11 mouse cellular contexts compared by ENCODE assay signal in genomic region chr15:98790761-98791160, GRCm38 (mm10). TPM values are rescaled to one million over a fixed set of nuclear protein-coding genes. Genes with fewer than 3 reads are reported as not detected.
DNase-seq lines count a peak whose midpoint lies in the region; ATAC-seq and TF ChIP-seq lines count a peak whose summit lies in the region.
"Had no signal": no experiment of that assay in that cellular context is flagged by ENCODE, and none has a peak within 500 bp of the region (broad histone marks: within the 10 kb centered on the region; RNA-seq: fewer than 3 reads in every experiment).

No protein-coding gene starts in this region.

- H3K4me2 ChIP-seq in heart, embryonic 14.5 days (ENCODE audit: low read length), result peak overlapping the region; percentile 57
- peak overlapping the region; percentile 53 for H3K4me2 ChIP-seq in heart, postnatal 0 days (ENCODE audit: low read depth, low read length)
- peak overlapping the region; percentile 26 for H3K4me2 ChIP-seq in midbrain, embryonic 13.5 days (replicated peaks)

- no peaks in the 10 kb centered on the region for H3K36me3 ChIP-seq in heart, embryonic 14.5 days (ENCODE audit: control insufficient read depth, insufficient read depth, low read length)
- H3K36me3 ChIP-seq in ES-Bruce4 (ENCODE audit: control insufficient read depth, insufficient read depth, low read length, poor library complexity, severe bottlenecking), result no peaks in the 10 kb centered on the region
- no peaks in the 10 kb centered on the region for H3K36me3 ChIP-seq in heart, postnatal 0 days (replicated peaks; ENCODE audit: control insufficient read depth, insufficient read depth, low read length)
- no peaks in the 10 kb centered on the region for H3K36me3 ChIP-seq in midbrain, embryonic 13.5 days

- no peak for TF ChIP-seq POLR2A in ES-Bruce4 (IDR thresholded peaks at IDR 0.05; ENCODE audit: insufficient read depth, low read length)
- no peak for TF ChIP-seq POLR2A in cerebellum, adult 2 months (IDR thresholded peaks at IDR 0.05; ENCODE audit: borderline replicate concordance, insufficient read depth, low read length)

- DNase-seq in heart, adult 18-20 months, result no peak
- no peak for DNase-seq in heart, postnatal 0 days (ENCODE audit: low spot score)
- no peak for DNase-seq in spleen, postnatal 10 days (ENCODE audit: low spot score in 2 of 2)
- DNase-seq in cerebellum, adult 2 months, result no peak
- DNase-seq in cerebellum, adult 8-10 months, result no peak
- DNase-seq: cerebellum, adult 11-12 months had no signal

- H3K27ac ChIP-seq in heart, embryonic 14.5 days (replicated peaks in 1 of 2; ENCODE audit: control insufficient read depth in 1 of 2, insufficient read depth in 1 of 2, low read depth in 2 of 2, low read length in 2 of 2), result no peak overlapping the region
- no peak overlapping the region for H3K27ac ChIP-seq in ES-Bruce4 (ENCODE audit: insufficient read depth, low read length)
- no peak overlapping the region for H3K27ac ChIP-seq in heart, postnatal 0 days (ENCODE audit: low read depth)
- no peak overlapping the region for H3K27ac ChIP-seq in midbrain, embryonic 13.5 days
- H3K27ac ChIP-seq in cerebellum, adult 2 months (ENCODE audit: insufficient read depth, low read length), result no peak overlapping the region

- TF ChIP-seq EP300 in ES-Bruce4 (IDR thresholded peaks at IDR 0.05; ENCODE audit: insufficient read depth, low read depth, low read length), result no peak
- TF ChIP-seq EP300 in heart, postnatal 0 days (IDR thresholded peaks at IDR 0.05; ENCODE audit: low read depth), result no peak

- peaks cover 95% of the 10 kb centered on the region for H3K27me3 ChIP-seq in heart, embryonic 14.5 days (ENCODE audit: control insufficient read depth, insufficient read depth, low read length)
- peaks cover 19% of the 10 kb centered on the region for H3K27me3 ChIP-seq in ES-Bruce4 (ENCODE audit: control insufficient read depth, insufficient read depth, low read length, poor library complexity, severe bottlenecking)
- peaks cover 87% of the 10 kb centered on the region for H3K27me3 ChIP-seq in heart, postnatal 0 days (ENCODE audit: control insufficient read depth, insufficient read depth, low read length)
- H3K27me3 ChIP-seq in midbrain, embryonic 13.5 days, result peaks cover 100% of the 10 kb centered on the region
- H3K27me3 ChIP-seq in cerebellum, adult 2 months (ENCODE audit: control insufficient read depth, insufficient read depth, low read length), result peaks cover 3% of the 10 kb centered on the region; the same call in 1 of the 2 replicates

- H3K9me3 ChIP-seq in heart, embryonic 14.5 days (ENCODE audit: control insufficient read depth, low read length), result peaks cover 2% of the 10 kb centered on the region; the same call in 1 of the 2 replicates
- H3K9me3 ChIP-seq in ES-Bruce4 (replicated peaks; ENCODE audit: control insufficient read depth, insufficient read depth, low read length, poor library complexity, severe bottlenecking), result no peaks in the 10 kb centered on the region
- no peaks in the 10 kb centered on the region for H3K9me3 ChIP-seq in heart, postnatal 0 days (replicated peaks; ENCODE audit: control insufficient read depth, low read length)
- no peaks in the 10 kb centered on the region for H3K9me3 ChIP-seq in midbrain, embryonic 13.5 days

- ATAC-seq in heart, embryonic 14.5 days (ENCODE audit: insufficient number of reproducible peaks, insufficient read depth, low FRiP score, low read depth), result no peak
- no peak for ATAC-seq in heart, postnatal 0 days (ENCODE audit: insufficient read depth, low read depth)
- ATAC-seq in midbrain, embryonic 13.5 days, result no peak

- peak overlapping the region; percentile 14; the same call in 1 of the 2 replicates for H3K9ac ChIP-seq in heart, embryonic 14.5 days (ENCODE audit: low read length)
- no peak overlapping the region for H3K9ac ChIP-seq in ES-Bruce4 (ENCODE audit: low read depth, poor library complexity, severe bottlenecking)
- no peak overlapping the region; the same call in 1 of the 2 replicates for H3K9ac ChIP-seq in heart, postnatal 0 days (replicated peaks; ENCODE audit: low read depth, low read length)
- H3K9ac ChIP-seq in midbrain, embryonic 13.5 days (replicated peaks), result no peak overlapping the region

- 1% methylated on average over 23 of the region's 23 CpGs for WGBS in heart, embryonic 14.5 days
- WGBS in heart, postnatal 0 days, result under 1% methylated on average over 23 of the region's 23 CpGs
- under 1% methylated on average over 23 of the region's 23 CpGs for WGBS in midbrain, embryonic 13.5 days
- under 1% methylated on average over 23 of the region's 23 CpGs for WGBS in cerebellum, adult 2 months

- peaks cover 0 to 34% of the 10 kb centered on the region in 2 experiments; a peak in 3 of 4 replicates for H3K4me1 ChIP-seq in heart, embryonic 14.5 days (ENCODE audit: control insufficient read depth in 2 of 2, insufficient read depth in 2 of 2, low read length in 2 of 2)
- no peaks in the 10 kb centered on the region for H3K4me1 ChIP-seq in ES-Bruce4 (ENCODE audit: control insufficient read depth, insufficient read depth, low read length)
- H3K4me1 ChIP-seq in heart, postnatal 0 days (ENCODE audit: control insufficient read depth, insufficient read depth), result peaks cover 16% of the 10 kb centered on the region
- H3K4me1 ChIP-seq in midbrain, embryonic 13.5 days (replicated peaks), result peaks cover 34% of the 10 kb centered on the region
- peaks cover 7% of the 10 kb centered on the region; the same call in 1 of the 2 replicates for H3K4me1 ChIP-seq in cerebellum, adult 2 months (ENCODE audit: control insufficient read depth, insufficient read depth, low read length)

- TF ChIP-seq CTCF in ES-Bruce4 (IDR thresholded peaks at IDR 0.05; ENCODE audit: low read depth, low read length), result no peak
- TF ChIP-seq CTCF in heart, postnatal 0 days (IDR thresholded peaks at IDR 0.05; ENCODE audit: low read depth), result no peak
- TF ChIP-seq CTCF in cerebellum, adult 2 months (IDR thresholded peaks at IDR 0.05; ENCODE audit: borderline replicate concordance, insufficient read depth, low read depth, low read length), result no peak

- H3K4me3 ChIP-seq in heart, embryonic 14.5 days (ENCODE audit: control insufficient read depth in 1 of 2, insufficient read depth in 1 of 2, low read depth in 1 of 2, low read length in 2 of 2), result peak overlapping the region; percentile 20 to 31
- 0 out of 2 replicates have a peak overlapping the region, but pooled peaks have one; percentile 3 for H3K4me3 ChIP-seq in ES-Bruce4 (ENCODE audit: low read depth, low read length)
- peak overlapping the region; percentile 35 for H3K4me3 ChIP-seq in heart, postnatal 0 days (ENCODE audit: low read depth, low read length)
- peak overlapping the region; percentile 35 for H3K4me3 ChIP-seq in midbrain, embryonic 13.5 days (replicated peaks)
- H3K4me3 ChIP-seq in cerebellum, adult 2 months (replicated peaks; ENCODE audit: insufficient read depth, low read depth, low read length), result no peak overlapping the region

RNA-seq across cellular contexts. Expression of gene Wnt1, which starts 1.1 kb away (rescaled TPM):
- not detected in 2 replicates for polyA plus RNA-seq in heart, embryonic 14.5 days (2014; fragmentation: Nextera tagmentation; extraction: Ambion mirVana)
- not detected for total RNA-seq in heart, adult 18-20 months (2021)
- polyA plus RNA-seq in ES-Bruce4 (2011; ENCODE audit: insufficient read depth, insufficient read length, low read depth, missing spikeins), result not detected in 2 replicates
- total RNA-seq in heart, postnatal 0 days (2014; rRNA removed; ENCODE audit: low replicate concordance), result not detected in 2 replicates
- not detected in 2 replicates for polyA plus RNA-seq in heart, postnatal 0 days (2015; fragmentation: Nextera tagmentation; extraction: Ambion mirVana)
- polyA plus RNA-seq in midbrain, embryonic 13.5 days (2015; fragmentation: Nextera tagmentation; extraction: Ambion mirVana), result 4.0 and 8.6 TPM in 2 replicates
- polyA plus RNA-seq in cerebellum, adult 2 months (2012; rRNA removed), result not detected in 2 replicates
- polyA plus RNA-seq: gonadal fat pad, adult 2 months; limb, embryonic 11.5 days had no signal

RNA-seq across cellular contexts. Expression of gene Wnt10b, which starts 12.8 kb away (rescaled TPM):
- polyA plus RNA-seq in heart, embryonic 14.5 days (2014; fragmentation: Nextera tagmentation; extraction: Ambion mirVana), result not detected in 2 replicates
- total RNA-seq in heart, adult 18-20 months (2021), result under 1 TPM; 0.10 to 0.20 TPM
- 1.7 and 1.8 TPM in 2 replicates for polyA plus RNA-seq in ES-Bruce4 (2011; ENCODE audit: insufficient read depth, insufficient read length, low read depth, missing spikeins)
- total RNA-seq in heart, postnatal 0 days (2014; rRNA removed; ENCODE audit: low replicate concordance), result not detected in 2 replicates
- polyA plus RNA-seq in heart, postnatal 0 days (2015; fragmentation: Nextera tagmentation; extraction: Ambion mirVana), result 0.07 TPM in 1 of 2 replicates, not detected in the other
- polyA plus RNA-seq in midbrain, embryonic 13.5 days (2015; fragmentation: Nextera tagmentation; extraction: Ambion mirVana), result 0.24 TPM in 1 of 2 replicates, not detected in the other
- polyA plus RNA-seq in cerebellum, adult 2 months (2012; rRNA removed), result 0.15 and 0.22 TPM in 2 replicates

RNA-seq across cellular contexts. Expression of gene Ddn, which starts 18.5 kb away (rescaled TPM):
- 0.22 and 0.51 TPM in 2 replicates for polyA plus RNA-seq in heart, embryonic 14.5 days (2014; fragmentation: Nextera tagmentation; extraction: Ambion mirVana)
- total RNA-seq in heart, adult 18-20 months (2021), result under 1 TPM; 0.64 to 0.79 TPM
- polyA plus RNA-seq in ES-Bruce4 (2011; ENCODE audit: insufficient read depth, insufficient read length, low read depth, missing spikeins), result not detected in 2 replicates
- 1.4 and 1.9 TPM in 2 replicates for total RNA-seq in heart, postnatal 0 days (2014; rRNA removed; ENCODE audit: low replicate concordance)
- 0.11 TPM in 2 replicates for polyA plus RNA-seq in heart, postnatal 0 days (2015; fragmentation: Nextera tagmentation; extraction: Ambion mirVana)
- polyA plus RNA-seq in midbrain, embryonic 13.5 days (2015; fragmentation: Nextera tagmentation; extraction: Ambion mirVana), result 0.50 and 1.2 TPM in 2 replicates
- 1.0 and 1.3 TPM in 2 replicates for polyA plus RNA-seq in cerebellum, adult 2 months (2012; rRNA removed)
- polyA plus RNA-seq: limb, embryonic 11.5 days had no signal

RNA-seq across cellular contexts. Expression of gene Arf3, which starts 27.7 kb away (rescaled TPM):
- 26.7 and 31.9 TPM in 2 replicates for polyA plus RNA-seq in heart, embryonic 14.5 days (2014; fragmentation: Nextera tagmentation; extraction: Ambion mirVana)
- total RNA-seq in heart, adult 18-20 months (2021), result 10 to 100 TPM; 17.8 to 21.5 TPM
- 58.4 and 59.3 TPM in 2 replicates for polyA plus RNA-seq in ES-Bruce4 (2011; ENCODE audit: insufficient read depth, insufficient read length, low read depth, missing spikeins)
- total RNA-seq in heart, postnatal 0 days (2014; rRNA removed; ENCODE audit: low replicate concordance), result 27.6 and 28.7 TPM in 2 replicates
- polyA plus RNA-seq in heart, postnatal 0 days (2015; fragmentation: Nextera tagmentation; extraction: Ambion mirVana), result 15.9 and 17.3 TPM in 2 replicates
- polyA plus RNA-seq in midbrain, embryonic 13.5 days (2015; fragmentation: Nextera tagmentation; extraction: Ambion mirVana), result 57.5 and 66.0 TPM in 2 replicates
- 202 and 210 TPM in 2 replicates for polyA plus RNA-seq in cerebellum, adult 2 months (2012; rRNA removed)

RNA-seq across cellular contexts. Expression of gene Prkag1, which starts 40.6 kb away (rescaled TPM):
- polyA plus RNA-seq in heart, embryonic 14.5 days (2014; fragmentation: Nextera tagmentation; extraction: Ambion mirVana), result 82.0 and 85.5 TPM in 2 replicates
- 100 to 1,000 TPM; 107 to 125 TPM for total RNA-seq in heart, adult 18-20 months (2021)
- polyA plus RNA-seq in ES-Bruce4 (2011; ENCODE audit: insufficient read depth, insufficient read length, low read depth, missing spikeins), result 51.0 and 61.0 TPM in 2 replicates
- total RNA-seq in heart, postnatal 0 days (2014; rRNA removed; ENCODE audit: low replicate concordance), result 115 and 134 TPM in 2 replicates
- polyA plus RNA-seq in heart, postnatal 0 days (2015; fragmentation: Nextera tagmentation; extraction: Ambion mirVana), result 113 and 114 TPM in 2 replicates
- polyA plus RNA-seq in midbrain, embryonic 13.5 days (2015; fragmentation: Nextera tagmentation; extraction: Ambion mirVana), result 83.3 and 89.9 TPM in 2 replicates
- 90.3 and 93.6 TPM in 2 replicates for polyA plus RNA-seq in cerebellum, adult 2 months (2012; rRNA removed)
